Mouse (Mus musculus): Measurements from ENCODE around the gene Acot7. TPM values are rescaled to one million over a fixed set of nuclear protein-coding genes. Genes with fewer than 3 reads are reported as not detected.

Gene Acot7
- polyA plus RNA-seq, 1 experiment from 2014 or later = 57.3 TPM

- H3K4me1 ChIP-seq = no peaks in the 10 kb centered on the region
- no peak for ATAC-seq (ENCODE audit: insufficient number of reproducible peaks, low FRiP score, low TSS enrichment, low read depth)
- 84% methylated on average over 6 of the region's 6 CpGs for WGBS
- no peaks in the 10 kb centered on the region for H3K27me3 ChIP-seq
- no peak overlapping the region for H3K27ac ChIP-seq
- no peaks in the 10 kb centered on the region for H3K9me3 ChIP-seq
- no peak overlapping the region for H3K9ac ChIP-seq
- H3K4me3 ChIP-seq = no peak overlapping the region
- no peak overlapping the region for H3K4me2 ChIP-seq
- H3K36me3 ChIP-seq = no peaks in the 10 kb centered on the region
Measured at GRCm38 (mm10) chr4:152171543-152171942, 6.4 kb upstream of the Acot7 start.

GRCm38 (mm10) chr4:152173041-152173440 lies 4.9 kb upstream of the Acot7 start:
- Histone ChIP-seq H3K36me3 (no peaks in the 10 kb centered on the region), H3K27ac (no peak overlapping the region), H3K4me2 (no peak overlapping the region), H3K4me1 (peaks cover 7% of the 10 kb centered on the region; the same call in 1 of the 2 replicates), H3K9ac (no peak overlapping the region), H3K27me3 (no peaks in the 10 kb centered on the region), H3K4me3 (no peak overlapping the region), H3K9me3 (no peaks in the 10 kb centered on the region)
- ATAC-seq (ENCODE audit: insufficient number of reproducible peaks, low FRiP score, low TSS enrichment, low read depth) = no peak
- under 1% methylated on average over 5 of the region's 5 CpGs for WGBS

- Histone ChIP-seq H3K27me3 (peaks cover 8% of the 10 kb centered on the region), H3K9ac (no peak overlapping the region), H3K4me3 (no peak overlapping the region), H3K4me1 (peaks cover 15% of the 10 kb centered on the region), H3K9me3 (no peaks in the 10 kb centered on the region), H3K36me3 (no peaks in the 10 kb centered on the region), H3K27ac (no peak overlapping the region), H3K4me2 (no peak overlapping the region)
- WGBS = 82% methylated on average over 9 of the region's 9 CpGs
- ATAC-seq (ENCODE audit: insufficient number of reproducible peaks, low FRiP score, low TSS enrichment, low read depth) = no peak
Measured at GRCm38 (mm10) chr4:152173956-152174355, 4.0 kb upstream of the Acot7 start.

GRCm38 (mm10) chr4:152176638-152177037 lies 1.3 kb upstream of the Acot7 start:
- Histone ChIP-seq H3K4me1 (peaks cover 22% of the 10 kb centered on the region), H3K9me3 (no peaks in the 10 kb centered on the region), H3K27ac (no peak overlapping the region), H3K4me2 (no peak overlapping the region), H3K9ac (no peak overlapping the region), H3K36me3 (no peaks in the 10 kb centered on the region), H3K4me3 (no peak overlapping the region), H3K27me3 (peaks cover 18% of the 10 kb centered on the region)
- no peak for ATAC-seq (ENCODE audit: insufficient number of reproducible peaks, low FRiP score, low TSS enrichment, low read depth)
- 73% methylated on average over 3 of the region's 3 CpGs for WGBS

- Histone ChIP-seq H3K4me2 (peak overlapping the region; percentile 97), H3K36me3 (no peaks in the 10 kb centered on the region), H3K9ac (peak overlapping the region; percentile 86), H3K4me3 (peak overlapping the region; percentile 72), H3K4me1 (peaks cover 22% of the 10 kb centered on the region), H3K27me3 (peaks cover 18% of the 10 kb centered on the region), H3K9me3 (no peaks in the 10 kb centered on the region), H3K27ac (peak overlapping the region; percentile 84)
- no peak for ATAC-seq (ENCODE audit: insufficient number of reproducible peaks, low FRiP score, low TSS enrichment, low read depth)
- 60% methylated on average over 6 of the region's 6 CpGs for WGBS
Measured at GRCm38 (mm10) chr4:152177174-152177536, 779 bp upstream of the Acot7 start.

GRCm38 (mm10) chr4:152178344-152178864 lies 470 bp downstream of the Acot7 start:
- WGBS = 0% methylated on average over 35 of the region's 35 CpGs
- H3K9me3 ChIP-seq = no peaks in the 10 kb centered on the region
- H3K4me1 ChIP-seq = peaks cover 22% of the 10 kb centered on the region
- H3K4me3 ChIP-seq = peak overlapping the region; percentile 72
- peaks cover 18% of the 10 kb centered on the region for H3K27me3 ChIP-seq
- peak overlapping the region; percentile 39 for H3K9ac ChIP-seq
- H3K36me3 ChIP-seq = no peaks in the 10 kb centered on the region
- peak overlapping the region; percentile 97 for H3K4me2 ChIP-seq
- peak; percentile 10 for ATAC-seq (ENCODE audit: insufficient number of reproducible peaks, low FRiP score, low TSS enrichment, low read depth)
- H3K27ac ChIP-seq = no peak overlapping the region; the same call in 1 of the 2 replicates

- WGBS = 27% methylated on average over 16 of the region's 16 CpGs
- no peak overlapping the region for H3K9ac ChIP-seq
- H3K4me1 ChIP-seq = peaks cover 22% of the 10 kb centered on the region
- no peaks in the 10 kb centered on the region for H3K9me3 ChIP-seq
- H3K27me3 ChIP-seq = peaks cover 18% of the 10 kb centered on the region
- no peaks in the 10 kb centered on the region for H3K36me3 ChIP-seq
- H3K4me2 ChIP-seq = peak overlapping the region; percentile 97
- no peak overlapping the region for H3K27ac ChIP-seq
- no peak for ATAC-seq (ENCODE audit: insufficient number of reproducible peaks, low FRiP score, low TSS enrichment, low read depth)
- peak overlapping the region; percentile 72 for H3K4me3 ChIP-seq
Measured at GRCm38 (mm10) chr4:152178916-152179705, 1.2 kb downstream of the Acot7 start.

GRCm38 (mm10) chr4:152179946-152180660 lies 2.2 kb downstream of the Acot7 start:
- H3K9ac ChIP-seq = no peak overlapping the region
- no peak overlapping the region for H3K4me2 ChIP-seq
- H3K4me3 ChIP-seq = no peak overlapping the region
- 79% methylated on average over 16 of the region's 16 CpGs for WGBS
- no peaks in the 10 kb centered on the region for H3K9me3 ChIP-seq
- H3K36me3 ChIP-seq = no peaks in the 10 kb centered on the region
- H3K27ac ChIP-seq = no peak overlapping the region
- no peak for ATAC-seq (ENCODE audit: insufficient number of reproducible peaks, low FRiP score, low TSS enrichment, low read depth)
- H3K4me1 ChIP-seq = peaks cover 28% of the 10 kb centered on the region
- peaks cover 18% of the 10 kb centered on the region for H3K27me3 ChIP-seq

GRCm38 (mm10) chr4:152182205-152182604 lies 4.3 kb downstream of the Acot7 start:
- no peaks in the 10 kb centered on the region for H3K36me3 ChIP-seq
- WGBS = 82% methylated on average over 10 of the region's 10 CpGs
- peaks cover 46% of the 10 kb centered on the region for H3K4me1 ChIP-seq
- no peak overlapping the region for H3K4me2 ChIP-seq
- H3K27ac ChIP-seq = no peak overlapping the region
- no peaks in the 10 kb centered on the region for H3K9me3 ChIP-seq
- no peak overlapping the region for H3K9ac ChIP-seq
- peaks cover 18% of the 10 kb centered on the region for H3K27me3 ChIP-seq
- H3K4me3 ChIP-seq = no peak overlapping the region
- no peak for ATAC-seq (ENCODE audit: insufficient number of reproducible peaks, low FRiP score, low TSS enrichment, low read depth)

- ATAC-seq (ENCODE audit: insufficient number of reproducible peaks, low FRiP score, low TSS enrichment, low read depth) = no peak
- Histone ChIP-seq H3K9me3 (no peaks in the 10 kb centered on the region), H3K27me3 (peaks cover 5% of the 10 kb centered on the region), H3K4me3 (no peak overlapping the region), H3K4me1 (peaks cover 29% of the 10 kb centered on the region), H3K4me2 (no peak overlapping the region), H3K27ac (peak overlapping the region; percentile 83), H3K9ac (no peak overlapping the region), H3K36me3 (no peaks in the 10 kb centered on the region)
- WGBS = 59% methylated on average over 7 of the region's 7 CpGs
Measured at GRCm38 (mm10) chr4:152184353-152185035, 6.6 kb downstream of the Acot7 start.

GRCm38 (mm10) chr4:152185137-152185509 lies 7.2 kb downstream of the Acot7 start:
- H3K27ac ChIP-seq = peak overlapping the region; percentile 83
- peak overlapping the region; percentile 34 for H3K4me3 ChIP-seq
- H3K36me3 ChIP-seq = no peaks in the 10 kb centered on the region
- peak overlapping the region; percentile 46 for H3K4me2 ChIP-seq
- peak; percentile 78 for ATAC-seq (ENCODE audit: insufficient number of reproducible peaks, low FRiP score, low TSS enrichment, low read depth)
- no peaks in the 10 kb centered on the region for H3K9me3 ChIP-seq
- no peaks in the 10 kb centered on the region for H3K27me3 ChIP-seq
- WGBS = 2% methylated on average over 3 of the region's 3 CpGs
- peaks cover 28% of the 10 kb centered on the region for H3K4me1 ChIP-seq
- H3K9ac ChIP-seq = no peak overlapping the region

Data from limb, embryonic 15.5 days (tissue).